13 mouse cellular contexts compared by ENCODE assay signal in the genomic region with DNA sequence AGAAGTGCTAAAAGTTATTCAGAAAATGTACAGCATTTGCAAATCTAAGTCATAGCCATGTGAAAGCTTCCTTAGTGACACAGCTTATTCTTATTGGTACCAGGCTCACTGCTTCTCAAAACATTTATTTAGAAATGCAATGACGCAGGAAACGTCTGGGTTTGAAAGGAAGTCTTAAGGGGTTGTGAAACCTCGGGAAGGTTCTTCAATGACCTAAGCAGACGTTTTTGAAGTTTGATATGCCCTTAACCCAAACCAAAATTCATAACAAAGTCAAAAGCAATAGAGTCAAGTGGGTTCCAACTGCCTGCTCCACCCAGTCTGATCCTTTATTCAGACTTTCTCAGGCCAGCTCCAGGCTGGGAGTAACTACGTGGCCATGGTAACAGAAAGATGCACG.
"Had no signal": no experiment of that assay in that cellular context is flagged by ENCODE, and none has a peak within 500 bp of the region (broad histone marks: within the 10 kb centered on the region; RNA-seq: fewer than 3 reads in every experiment).

No protein-coding gene starts in this region.

- DNase-seq: kidney, adult 8-10 months; kidney, postnatal 10 days; kidney, postnatal 36 days; layer of hippocampus, postnatal 36 days; liver, embryonic 13.5 days; lung, embryonic 14.5 days; lung, postnatal 10 days; retina, postnatal 1 day; right cerebral cortex, postnatal 25 days; spleen, adult 18-20 months; thymus, postnatal 25 days had no signal

- ATAC-seq: midbrain, embryonic 13.5 days; midbrain, embryonic 16.5 days had no signal
